Mouse (Mus musculus) intestine, embryonic 16.5 days (tissue): ENCODE measurements around the gene Mical3. TPM values are rescaled to one million over a fixed set of nuclear protein-coding genes. Genes with fewer than 3 reads are reported as not detected.

Source experiments
- ATAC-seq: fragments of 200-750 bp; cut with Nextera tagmentation; 2 replicates; pipeline ENCODE4 v1.8.0; 2017; ENCODE audit warnings: moderate TSS enrichment, moderate library complexity
- H3K27ac ChIP-seq: fragments of 300-500 bp; sonication (generic); 2 replicates; pipeline ENCODE4 v1.5.1; 2014; ENCODE audit warnings: mild to moderate bottlenecking, low read length
- H3K27me3 ChIP-seq: fragments of 300-500 bp; sonication (generic); replicated peaks from 2 replicates; pipeline ENCODE4 v1.6.1; 2014; ENCODE audit warnings: low read length, control low read depth, mixed read lengths; ENCODE audit not compliant: control insufficient read depth, insufficient read depth
- H3K36me3 ChIP-seq: fragments of 300-500 bp; sonication (generic); 2 replicates; pipeline ENCODE4 v1.6.1; 2014; ENCODE audit warnings: low read length, control low read depth; ENCODE audit not compliant: control insufficient read depth, insufficient read depth
- H3K4me1 ChIP-seq: fragments of 300-500 bp; sonication (generic); 2 replicates; pipeline ENCODE4 v1.6.1; 2014; ENCODE audit warnings: low read length, control low read depth, mixed read lengths; ENCODE audit not compliant: control insufficient read depth, insufficient read depth
- H3K4me2 ChIP-seq: fragments of 300-500 bp; sonication (generic); 2 replicates; pipeline ENCODE4 v1.6.1; 2014; ENCODE audit warnings: low read depth, low read length, control low read depth
- H3K4me3 ChIP-seq: fragments of 300-500 bp; sonication (generic); 2 replicates; pipeline ENCODE4 v1.5.1; 2014; ENCODE audit warnings: mild to moderate bottlenecking, low read length
- H3K9ac ChIP-seq: fragments of 300-500 bp; sonication (generic); 2 replicates; pipeline ENCODE4 v1.6.1; 2014; ENCODE audit warnings: low read depth, low read length
- H3K9me3 ChIP-seq: fragments of 300-500 bp; sonication (generic); 2 replicates; pipeline ENCODE4 v1.6.1; 2016; ENCODE audit warnings: low read length, control low read depth; ENCODE audit not compliant: control insufficient read depth
- WGBS: fragments of 180-500 bp; shearing (Covaris S2); extraction: QIAGEN DNeasy Blood & Tissue Kit; methylation state at CpG from one replicate; pipeline ENCODE4 v1.1.7; 2014; 5-methylcytosine and 5-hydroxymethylcytosine counted together
- polyA plus RNA-seq: library from polyadenylated mRNA; unstranded; fragments of >200 nt; fragmentation: Nextera tagmentation; extraction: Ambion mirVana; gene quantifications from 2 replicates; pipeline ENCODE4 v1.2.1, GENCODE M21; 2015

Gene Mical3
- polyA plus RNA-seq, 1 experiment from 2014 or later: 5.5 TPM

DNA sequence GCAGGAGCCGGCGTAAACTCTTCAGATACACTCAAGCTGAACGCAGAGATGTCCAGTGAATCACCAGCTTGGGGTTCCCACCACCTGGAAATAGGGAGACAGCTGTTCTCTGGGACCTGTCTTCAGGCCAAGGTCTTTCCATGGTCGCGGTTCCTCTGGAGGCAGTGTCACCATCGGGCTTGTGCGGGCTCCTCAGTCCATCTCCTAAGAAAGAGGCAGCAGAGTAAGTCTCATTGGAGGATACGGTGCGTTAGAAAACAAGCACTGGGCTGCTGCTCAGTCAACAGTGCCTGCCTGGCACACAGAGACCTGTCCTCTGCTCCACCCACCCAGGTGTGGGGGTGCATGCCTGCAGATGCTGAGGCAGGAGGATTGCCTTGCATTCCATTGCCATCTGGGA lies 236.7 kb downstream of the Mical3 start:
- Histone ChIP-seq H3K36me3 (no peaks in the 10 kb centered on the region), H3K27ac (no peak overlapping the region), H3K4me3 (no peak overlapping the region), H3K4me2 (no peak overlapping the region), H3K9ac (no peak overlapping the region), H3K9me3 (no peaks in the 10 kb centered on the region), H3K27me3 (no peaks in the 10 kb centered on the region), H3K4me1 (no peaks in the 10 kb centered on the region)
- ATAC-seq: no peak
- WGBS: 93% methylated on average over 9 of the region's 9 CpGs

DNA sequence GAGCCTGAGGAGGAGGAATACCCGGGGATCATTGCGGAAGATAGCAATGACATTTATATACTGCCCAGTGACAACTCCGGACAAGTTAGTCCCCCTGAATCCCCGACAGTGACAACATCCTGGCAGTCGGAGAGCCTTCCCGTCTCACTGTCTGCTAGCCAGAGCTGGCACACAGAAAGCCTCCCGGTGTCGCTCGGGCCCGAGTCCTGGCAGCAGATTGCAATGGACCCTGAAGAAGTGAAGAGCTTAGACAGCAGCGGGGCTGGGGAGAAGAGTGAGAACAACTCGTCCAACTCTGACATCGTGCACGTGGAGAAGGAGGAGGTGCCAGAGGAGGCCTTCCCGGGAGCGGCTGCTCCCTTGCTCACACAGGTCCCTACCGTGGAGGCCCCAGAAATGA lies 244.1 kb downstream of the Mical3 start:
- Histone ChIP-seq H3K4me3 (no peak overlapping the region), H3K4me2 (no peak overlapping the region), H3K36me3 (peaks cover 16% of the 10 kb centered on the region; the same call in 1 of the 2 replicates), H3K9ac (no peak overlapping the region), H3K9me3 (no peaks in the 10 kb centered on the region), H3K27me3 (no peaks in the 10 kb centered on the region), H3K27ac (no peak overlapping the region), H3K4me1 (no peaks in the 10 kb centered on the region)
- WGBS: 86% methylated on average over 17 of the region's 17 CpGs
- ATAC-seq: no peak

DNA sequence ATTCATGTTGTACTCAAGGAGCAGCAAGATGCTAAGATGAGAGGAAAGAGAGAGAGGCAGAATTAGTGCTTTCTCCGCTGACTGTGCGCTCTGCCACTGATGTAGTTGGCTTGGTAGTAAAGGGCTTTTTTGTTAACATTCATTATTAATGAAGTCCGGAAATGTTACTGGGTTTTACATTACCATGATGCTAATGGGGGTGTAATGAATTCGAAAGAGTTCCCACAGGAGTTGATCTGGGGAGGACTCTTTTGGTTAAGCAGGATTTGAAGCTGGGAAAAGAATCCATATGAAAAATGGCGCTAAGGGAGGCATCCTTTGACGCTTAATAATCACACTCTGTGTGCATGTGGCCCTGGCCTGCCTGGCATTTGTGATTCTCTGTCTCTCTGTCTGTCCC lies 246.4 kb downstream of the Mical3 start:
- Histone ChIP-seq H3K4me2 (no peak overlapping the region), H3K27me3 (no peaks in the 10 kb centered on the region), H3K9ac (no peak overlapping the region), H3K4me1 (no peaks in the 10 kb centered on the region), H3K4me3 (no peak overlapping the region), H3K27ac (no peak overlapping the region), H3K9me3 (no peaks in the 10 kb centered on the region), H3K36me3 (peaks cover 17% of the 10 kb centered on the region; the same call in 1 of the 2 replicates)
- WGBS: 93% methylated on average over 6 of the region's 6 CpGs
- no peak for ATAC-seq

Other genes starting within 250 kb of the Mical3 start
- 22.6 and 23.7 TPM in 2 replicates for gene Bid, start 214.1 kb downstream of the Mical3 start, polyA plus RNA-seq
- gene Pex26, start 52.7 kb upstream of the Mical3 start, polyA plus RNA-seq: 13.4 and 14.8 TPM in 2 replicates
- 0.44 and 0.68 TPM in 2 replicates for gene Tuba8, start 79.7 kb upstream of the Mical3 start, polyA plus RNA-seq
- 2.6 and 2.8 TPM in 2 replicates for gene Usp18, start 114.9 kb upstream of the Mical3 start, polyA plus RNA-seq
- 0.77 and 1.4 TPM in 2 replicates for gene Slc6a13, start 169.2 kb upstream of the Mical3 start, polyA plus RNA-seq
- gene Slc6a12, start 212.1 kb upstream of the Mical3 start, polyA plus RNA-seq: 0.06 and 0.22 TPM in 2 replicates